Mouse (Mus musculus): ENCODE measurements around the gene Paqr3. TPM values are rescaled to one million over a fixed set of nuclear protein-coding genes. Genes with fewer than 3 reads are reported as not detected.

Gene Paqr3
- total RNA-seq (2021): 10 to 100 TPM; 24.2 to 25.1 TPM
- long read RNA-seq, experiment 1, transcript Paqr3-203 (7 exons, 2,257 nt): major isoform, 8 of 31 reads
- long read RNA-seq, experiment 1, partial matches to known transcripts: 15 of 31 reads
- long read RNA-seq, experiment 1, other reads (novel, unspliced or antisense): 7 of 31 reads
- long read RNA-seq, experiment 2, transcript Paqr3-203 (7 exons, 2,257 nt): major isoform, 8 of 22 reads
- long read RNA-seq, experiment 2, partial matches to known transcripts: 12 of 22 reads
- long read RNA-seq, experiment 2, other reads (novel, unspliced or antisense): 2 of 22 reads

DNA sequence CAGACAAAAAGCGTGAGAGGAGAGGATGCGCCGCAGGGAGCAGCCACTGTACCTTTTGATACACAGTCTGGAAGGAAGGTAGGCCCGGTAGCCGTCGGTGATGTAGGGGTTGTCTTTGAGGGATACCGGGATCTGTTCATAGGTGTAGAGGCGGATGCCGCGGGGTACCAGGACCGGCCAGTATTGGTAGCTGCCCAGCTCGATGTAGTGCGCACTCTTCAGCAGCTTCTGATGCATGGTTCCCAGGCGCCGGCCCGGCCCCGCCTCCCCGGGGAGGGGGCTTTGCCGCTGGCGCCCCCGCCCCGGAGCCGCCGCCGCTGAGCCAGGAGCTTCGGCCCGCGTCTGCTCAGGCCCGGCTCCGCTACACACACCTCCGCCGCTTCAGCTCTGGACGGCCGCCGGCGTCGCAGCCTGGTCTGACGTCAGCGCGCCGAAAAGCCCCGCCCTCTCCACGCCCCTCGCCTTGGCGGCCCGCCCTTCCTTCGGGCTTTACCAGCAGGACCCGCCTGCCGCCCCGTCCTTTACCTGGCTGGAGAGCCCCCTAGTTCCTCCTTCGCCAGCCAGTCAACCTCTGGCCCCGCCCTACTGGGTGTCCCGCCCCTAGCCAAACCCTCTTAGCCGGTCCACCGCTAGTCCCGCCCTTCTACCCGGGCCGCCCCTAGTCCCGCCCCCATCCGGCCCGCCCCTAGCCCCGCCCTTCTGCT, at the start of gene Paqr3:
Paqr3 (minus strand) TSS at position 390 of the 704 bp plus-strand sequence.
- H3K27ac ChIP-seq: peak within 1 kb of the TSS; percentile 82
- no peak for TF ChIP-seq CTCF (IDR thresholded peaks at IDR 0.05)
- intact Hi-C loops (cut with DNase I): loop anchor here (5.0 kb wide), 1 partner anchor 949 kb away; the partner anchor contains the start of gene Cnot6l
- DNase-seq (ENCODE audit: extremely low spot score in 1 of 2, low spot score in 2 of 2): peak; percentile 98 to 99
- peak within 1 kb of the TSS; percentile 88 for H3K4me3 ChIP-seq

- H3K4me3 ChIP-seq: no peak overlapping the region
- no peak for TF ChIP-seq CTCF (IDR thresholded peaks at IDR 0.05)
- no peak overlapping the region for H3K27ac ChIP-seq
- intact Hi-C loops (cut with DNase I): no loop called here
- DNase-seq (ENCODE audit: extremely low spot score in 1 of 2, low spot score in 2 of 2): no peak
These were observed 43.3 kb upstream of the Paqr3 start for GRCm38 (mm10) chr5:97154688-97155087.

- no peak overlapping the region for H3K27ac ChIP-seq
- no peak for TF ChIP-seq CTCF (IDR thresholded peaks at IDR 0.05)
- H3K4me3 ChIP-seq: no peak overlapping the region
- DNase-seq (ENCODE audit: extremely low spot score in 1 of 2, low spot score in 2 of 2): no peak
- intact Hi-C loops (cut with DNase I): no loop called here
These were observed 23.9 kb upstream of the Paqr3 start for GRCm38 (mm10) chr5:97135331-97135730.

DNA sequence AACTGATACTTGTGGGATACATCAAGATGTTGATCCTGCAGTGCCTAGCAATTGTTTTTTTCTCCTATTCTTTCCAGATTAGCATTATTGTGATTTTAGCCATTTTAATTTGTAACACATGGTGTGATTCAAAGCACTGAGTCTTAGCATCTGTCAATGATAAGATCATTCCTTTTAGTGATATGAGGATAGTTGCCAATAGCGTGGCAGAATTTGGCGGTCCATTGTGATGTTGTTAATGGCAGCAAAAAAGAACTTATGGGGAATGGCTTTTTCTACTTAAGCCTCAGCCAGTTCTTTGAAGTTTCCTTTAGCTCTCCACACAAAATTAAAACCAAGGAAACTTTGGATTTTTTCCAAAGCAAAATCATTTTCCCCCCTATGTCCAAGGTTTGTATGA, 18.2 kb upstream of the Paqr3 start:
- no peak overlapping the region for H3K27ac ChIP-seq
- intact Hi-C loops (cut with DNase I): loop anchor here (5.0 to 10.0 kb wide), 5 partner anchors 468 to 1745 kb away; partner anchors contain the start of gene Fgf5
- no peak for TF ChIP-seq CTCF (IDR thresholded peaks at IDR 0.05)

DNA sequence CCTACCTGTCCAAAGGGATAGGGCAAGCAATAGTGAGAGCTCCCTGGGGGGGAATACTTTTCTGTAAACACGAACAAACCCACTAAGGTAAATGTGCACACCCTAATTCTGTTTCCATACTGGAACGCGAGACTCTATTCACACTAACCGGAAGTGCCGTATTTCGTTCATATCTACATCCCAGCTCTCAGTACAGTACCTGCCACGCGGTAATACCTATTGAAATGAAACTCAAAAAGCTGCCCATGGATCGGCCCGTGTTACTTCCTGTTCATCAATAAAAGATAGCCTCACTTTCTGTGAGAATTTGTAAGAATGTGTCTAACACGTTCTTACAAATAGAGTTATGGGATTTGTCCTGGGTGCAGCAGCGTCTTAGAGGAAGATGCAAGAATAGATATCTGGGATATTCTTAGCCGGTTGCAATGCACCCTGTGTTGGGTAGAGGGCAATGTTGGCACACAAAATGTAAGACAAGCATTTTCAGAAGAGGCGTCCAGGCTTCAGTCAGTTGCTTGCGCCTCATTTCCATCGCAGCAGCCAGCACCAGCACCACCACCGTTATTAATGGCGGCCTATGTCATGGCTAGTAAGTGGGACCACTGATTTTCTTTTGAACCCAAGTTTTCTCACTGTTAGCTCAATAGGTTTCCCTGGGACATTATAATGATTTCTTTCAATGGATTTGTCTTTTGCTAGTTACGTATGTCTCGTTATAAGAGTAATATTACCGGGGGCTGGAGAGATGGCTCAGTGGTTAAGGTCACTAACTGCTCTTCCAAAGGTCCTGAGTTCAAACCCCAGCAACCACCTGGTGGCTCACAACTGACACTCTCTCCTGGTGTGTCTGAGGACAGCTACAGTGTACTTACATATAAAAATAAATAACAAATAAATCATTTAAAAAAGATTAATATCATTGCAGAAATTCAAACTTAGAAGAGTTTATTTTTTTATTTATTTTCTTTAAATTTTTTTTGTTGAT, 17.1 kb upstream of the Paqr3 start:
- TF ChIP-seq CTCF (IDR thresholded peaks at IDR 0.05): peak; percentile 83
- no peak overlapping the region for H3K4me3 ChIP-seq
- H3K27ac ChIP-seq: no peak overlapping the region
- intact Hi-C loops (cut with DNase I): loop anchor here (1.0 to 10.0 kb wide), 6 partner anchors 469 to 1746 kb away; partner anchors contain the start of genes Fgf5 and Prdm8
- DNase-seq (ENCODE audit: extremely low spot score in 1 of 2, low spot score in 2 of 2): peak; percentile 67 to 68

More for the DNA sequence above, 18.2 kb upstream of the Paqr3 start:
- H3K4me3 ChIP-seq: no peak overlapping the region
- no peak for DNase-seq (ENCODE audit: extremely low spot score in 1 of 2, low spot score in 2 of 2)

DNA sequence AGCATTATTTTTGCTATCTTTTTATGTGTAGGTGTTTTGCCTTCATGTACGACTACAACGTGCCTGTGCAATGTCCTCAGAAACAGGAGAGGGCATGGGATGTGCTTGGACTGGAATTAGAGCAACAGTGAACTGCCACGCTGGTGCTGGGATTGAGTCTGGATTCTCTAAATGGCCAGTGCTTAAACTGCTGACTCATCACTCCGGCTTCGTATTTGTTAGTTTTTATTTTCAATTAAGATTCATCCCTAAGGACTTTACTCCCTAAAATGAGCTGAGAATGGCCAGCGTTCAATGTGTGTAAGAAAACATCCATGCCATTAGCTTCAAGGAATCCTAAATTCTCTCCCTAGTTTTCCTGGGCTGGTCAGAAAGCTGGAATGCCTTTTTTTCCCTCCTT, 15.9 kb upstream of the Paqr3 start:
- intact Hi-C loops (cut with DNase I): loop anchor here (5.0 to 10.0 kb wide), 5 partner anchors 470 to 1748 kb away; partner anchors contain the start of gene Fgf5
- no peak overlapping the region for H3K4me3 ChIP-seq
- no peak for TF ChIP-seq CTCF (IDR thresholded peaks at IDR 0.05)

GRCm38 (mm10) chr5:97126005-97126404, 14.6 kb upstream of the Paqr3 start:
- intact Hi-C loops (cut with DNase I): loop anchor here (1.0 to 10.0 kb wide), 6 partner anchors 471 to 1749 kb away; partner anchors contain the start of genes Cfap299 and Fgf5

More for the DNA sequence above, 15.9 kb upstream of the Paqr3 start:
- DNase-seq (ENCODE audit: extremely low spot score in 1 of 2, low spot score in 2 of 2): no peak
- no peak overlapping the region for H3K27ac ChIP-seq

DNA sequence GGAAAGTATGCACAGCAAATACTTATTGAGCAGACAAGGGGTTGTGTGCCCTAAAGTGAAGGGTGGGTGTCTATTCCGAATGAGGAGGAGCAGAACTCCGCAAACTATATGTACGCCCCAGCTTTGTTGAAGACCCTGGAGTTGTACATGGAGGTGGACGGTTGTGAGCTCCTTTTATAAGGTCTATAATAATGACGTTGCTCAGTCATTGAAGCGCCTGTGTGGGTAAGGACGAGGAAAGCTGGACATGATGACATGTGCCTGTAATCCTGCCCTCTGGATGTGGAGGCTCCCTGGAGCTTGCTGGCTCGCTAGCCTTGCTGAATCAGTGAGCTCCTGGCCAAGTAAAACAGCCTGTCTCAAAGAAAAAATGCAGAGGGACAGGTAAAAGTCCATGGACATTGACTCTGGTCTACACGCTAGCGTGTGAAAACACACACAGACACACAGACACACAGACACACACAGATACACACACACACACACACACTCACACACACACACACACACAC, 14.1 kb upstream of the Paqr3 start:
- intact Hi-C loops (cut with DNase I): loop anchor here (5.0 to 10.0 kb wide), 5 partner anchors 472 to 1749 kb away; partner anchors contain the start of gene Fgf5
- TF ChIP-seq CTCF (IDR thresholded peaks at IDR 0.05): no peak
- no peak for DNase-seq (ENCODE audit: extremely low spot score in 1 of 2, low spot score in 2 of 2)
- Histone ChIP-seq H3K27ac (no peak overlapping the region), H3K4me3 (no peak overlapping the region)

More at GRCm38 (mm10) chr5:97126005-97126404, 14.6 kb upstream of the Paqr3 start:
- DNase-seq (ENCODE audit: extremely low spot score in 1 of 2, low spot score in 2 of 2): peak; percentile 36 to 41
- Histone ChIP-seq H3K4me3 (no peak overlapping the region), H3K27ac (no peak overlapping the region)
- peak; percentile 76 for TF ChIP-seq CTCF (IDR thresholded peaks at IDR 0.05)

- Histone ChIP-seq H3K27ac (no peak overlapping the region), H3K4me3 (no peak overlapping the region)
- intact Hi-C loops (cut with DNase I): loop anchor here (5.0 to 10.0 kb wide), 5 partner anchors 472 to 1750 kb away; partner anchors contain the start of gene Fgf5
- no peak for DNase-seq (ENCODE audit: extremely low spot score in 1 of 2, low spot score in 2 of 2)
- no peak for TF ChIP-seq CTCF (IDR thresholded peaks at IDR 0.05)
These were observed 13.6 kb upstream of the Paqr3 start for GRCm38 (mm10) chr5:97124977-97125376.

GRCm38 (mm10) chr5:97110697-97111096, 699 bp downstream of the Paqr3 start:
- peak overlapping the region; percentile 82 for H3K27ac ChIP-seq
- H3K4me3 ChIP-seq: peak overlapping the region; percentile 88
- intact Hi-C loops (cut with DNase I): loop anchor here (5.0 kb wide), 1 partner anchor 948 kb away; the partner anchor contains the start of gene Cnot6l
- no peak for TF ChIP-seq CTCF (IDR thresholded peaks at IDR 0.05)
- no peak for DNase-seq (ENCODE audit: extremely low spot score in 1 of 2, low spot score in 2 of 2)
